Mouse (Mus musculus) intestine, embryonic 14.5 days (tissue): ENCODE data around the gene Slc7a15. TPM values are rescaled to one million over a fixed set of nuclear protein-coding genes. Genes with fewer than 3 reads are reported as not detected.
A peak's percentile ranks its signal among the peaks of the same experiment; 100 is the strongest.

Source experiments
- ATAC-seq: fragments of 200-750 bp; cut with Nextera tagmentation; replicated peaks from 2 replicates; pipeline ENCODE4 v1.8.0; 2017; ENCODE audit warnings: low read depth, moderate number of reproducible peaks, moderate TSS enrichment, moderate library complexity; ENCODE audit not compliant: low FRiP score, low TSS enrichment
- DNase-seq: peaks from one replicate; pipeline ENCODE4 v3.0.0-alpha.2; 2018; ENCODE audit warnings: low spot score
- H3K27ac ChIP-seq: fragments of 300-500 bp; sonication (generic); 2 replicates; pipeline ENCODE4 v1.5.1; 2014; ENCODE audit warnings: low read depth, mild to moderate bottlenecking, control low read depth
- H3K27me3 ChIP-seq: fragments of 300-500 bp; sonication (generic); replicated peaks from 2 replicates; pipeline ENCODE4 v1.6.1; 2014; ENCODE audit warnings: low read length, control low read depth; ENCODE audit not compliant: control insufficient read depth, insufficient read depth
- H3K36me3 ChIP-seq: fragments of 300-500 bp; sonication (generic); 2 replicates; pipeline ENCODE4 v1.6.1; 2014; ENCODE audit warnings: low read length, control low read depth; ENCODE audit not compliant: control insufficient read depth, insufficient read depth
- H3K4me1 ChIP-seq: fragments of 300-500 bp; sonication (generic); replicated peaks from 2 replicates; pipeline ENCODE4 v1.6.1; 2014; ENCODE audit warnings: low read length, control low read depth, mixed read lengths; ENCODE audit not compliant: control insufficient read depth, insufficient read depth
- H3K4me2 ChIP-seq: fragments of 300-500 bp; sonication (generic); 2 replicates; pipeline ENCODE4 v1.6.1; 2014; ENCODE audit warnings: low read length
- H3K4me3 ChIP-seq: fragments of 300-500 bp; sonication (generic); 2 replicates; pipeline ENCODE4 v1.5.1; 2014; ENCODE audit warnings: low read depth, low read length, control low read depth, mixed read lengths
- H3K9ac ChIP-seq: fragments of 300-500 bp; sonication (generic); 2 replicates; pipeline ENCODE4 v1.6.1; 2014; ENCODE audit warnings: mild to moderate bottlenecking, low read length
- H3K9me3 ChIP-seq: fragments of 300-500 bp; sonication (generic); 2 replicates; pipeline ENCODE4 v1.6.1; 2016; ENCODE audit warnings: low read length, control low read depth; ENCODE audit not compliant: control insufficient read depth
- WGBS: fragments of 180-500 bp; shearing (Covaris S2); extraction: QIAGEN DNeasy Blood & Tissue Kit; methylation state at CpG from one replicate; pipeline ENCODE4 v1.1.7; 2014; 5-methylcytosine and 5-hydroxymethylcytosine counted together
- polyA plus RNA-seq: library from polyadenylated mRNA; unstranded; fragments of >200 nt; fragmentation: Nextera tagmentation; extraction: Ambion mirVana; gene quantifications from 2 replicates; pipeline ENCODE4 v1.2.1, GENCODE M21; 2014

The Slc7a15 gene
- polyA plus RNA-seq, 1 experiment from 2014 or later = not detected

DNA sequence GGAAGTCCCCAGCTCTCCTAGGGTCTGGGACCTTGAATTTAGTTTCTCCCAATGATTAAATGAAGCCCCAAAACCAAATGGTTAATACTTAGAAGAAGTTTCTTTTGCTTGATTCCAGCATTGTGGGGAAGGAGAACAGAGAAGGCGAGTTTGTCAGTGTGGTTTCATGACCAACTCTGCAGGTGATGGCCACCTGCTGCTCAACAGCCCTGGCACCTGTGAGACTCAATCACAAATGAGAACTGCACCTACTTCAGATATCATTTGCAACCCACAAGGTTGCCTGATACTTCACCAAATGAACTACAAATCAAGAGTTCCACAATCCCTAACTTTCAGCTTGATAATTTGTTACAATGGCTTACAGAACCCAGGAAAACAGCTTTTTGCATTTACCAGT lies 71.7 kb downstream of the Slc7a15 start:
- no peak overlapping the region for H3K4me3 ChIP-seq
- WGBS = 71% methylated on average over 1 of the region's 1 CpGs
- H3K27me3 ChIP-seq = no peaks in the 10 kb centered on the region
- no peak overlapping the region for H3K4me2 ChIP-seq
- no peaks in the 10 kb centered on the region for H3K9me3 ChIP-seq
- no peak overlapping the region for H3K27ac ChIP-seq
- DNase-seq (no peak), ATAC-seq (no peak)
- H3K36me3 ChIP-seq = no peaks in the 10 kb centered on the region
- H3K4me1 ChIP-seq = no peaks in the 10 kb centered on the region
- no peak overlapping the region for H3K9ac ChIP-seq

DNA sequence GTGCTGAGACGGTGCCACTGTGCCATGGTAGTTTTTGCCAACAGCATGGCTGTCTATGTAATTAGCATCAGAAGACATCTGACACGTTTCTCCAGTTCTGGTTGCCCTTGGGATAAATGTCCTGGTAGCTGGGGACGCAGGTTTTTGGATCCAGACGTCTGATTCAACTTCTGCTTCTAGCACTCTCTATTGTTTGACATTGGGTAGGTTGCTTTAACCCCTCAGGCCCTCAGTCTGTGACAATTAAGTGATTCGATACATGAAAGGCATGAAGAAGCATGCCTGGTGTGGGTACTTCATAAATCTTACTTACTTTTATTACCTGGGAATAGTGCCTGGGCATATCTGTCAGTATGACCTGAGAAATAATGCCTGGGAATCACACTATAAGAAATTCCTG lies 74.8 kb downstream of the Slc7a15 start:
- H3K4me3 ChIP-seq = no peak overlapping the region
- peaks cover 9% of the 10 kb centered on the region; the same call in 1 of the 2 replicates for H3K4me1 ChIP-seq
- no peak overlapping the region for H3K4me2 ChIP-seq
- H3K9ac ChIP-seq = no peak overlapping the region
- no peaks in the 10 kb centered on the region for H3K9me3 ChIP-seq
- no peaks in the 10 kb centered on the region for H3K36me3 ChIP-seq
- H3K27ac ChIP-seq = no peak overlapping the region
- no peak for DNase-seq
- 70% methylated on average over 5 of the region's 5 CpGs for WGBS
- ATAC-seq = no peak
- no peaks in the 10 kb centered on the region for H3K27me3 ChIP-seq

DNA sequence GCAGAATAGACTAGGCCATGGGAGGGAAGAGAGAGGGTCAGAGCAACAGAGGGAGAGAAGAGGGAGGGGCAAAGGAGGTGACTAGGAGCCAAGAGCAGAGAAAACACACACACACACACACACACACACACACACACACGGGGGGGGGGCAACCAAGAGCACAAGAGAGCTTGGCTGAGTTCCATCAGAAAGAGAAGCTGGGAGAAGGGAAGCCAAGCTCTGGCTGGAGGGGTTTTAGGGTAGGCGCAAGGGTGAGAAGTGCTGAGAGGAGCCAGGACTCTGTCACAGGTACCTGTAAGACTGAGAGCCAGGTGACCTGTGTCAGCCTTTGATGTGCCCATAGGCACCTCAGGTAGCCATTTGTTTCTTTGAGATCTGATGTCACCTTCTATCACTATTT lies 76.2 kb downstream of the Slc7a15 start:
- no peaks in the 10 kb centered on the region for H3K36me3 ChIP-seq

DNA sequence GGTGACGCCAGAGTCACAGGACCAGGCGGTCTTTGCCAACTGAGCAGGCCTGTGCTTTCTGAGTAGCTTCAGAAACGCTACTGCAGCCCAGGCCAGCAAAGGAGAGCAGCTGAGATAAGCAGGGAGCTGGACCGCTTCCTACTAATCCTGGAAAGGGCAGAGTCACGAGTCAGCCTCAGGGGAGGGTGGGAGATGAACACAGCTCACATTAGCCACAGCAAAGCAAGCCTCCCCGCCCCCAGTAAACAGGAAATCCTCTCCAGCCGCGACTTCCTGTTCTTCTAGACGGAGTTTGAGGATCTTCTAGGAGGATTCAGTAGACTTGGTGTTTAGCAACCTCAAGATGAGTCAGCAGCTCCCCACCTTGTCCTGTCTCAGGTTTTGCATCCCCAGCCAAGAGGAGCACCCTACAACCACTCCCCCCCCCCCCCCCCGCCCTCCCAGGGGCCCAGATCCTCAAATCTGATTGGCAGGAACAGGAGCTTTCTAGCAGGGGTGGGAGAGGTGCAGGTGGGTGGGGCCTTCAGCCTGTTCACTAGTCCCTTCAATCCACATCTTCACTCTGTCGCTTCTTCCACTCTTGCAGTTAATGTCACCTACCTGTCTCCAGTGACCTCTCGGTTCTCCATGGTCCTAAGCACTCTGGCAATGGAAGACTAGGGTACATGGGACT lies 77.4 kb downstream of the Slc7a15 start:
- Histone ChIP-seq H3K4me1 (peaks cover 9% of the 10 kb centered on the region; the same call in 1 of the 2 replicates), H3K4me2 (no peak overlapping the region), H3K36me3 (no peaks in the 10 kb centered on the region), H3K9me3 (no peaks in the 10 kb centered on the region), H3K4me3 (no peak overlapping the region), H3K27ac (no peak overlapping the region), H3K27me3 (no peaks in the 10 kb centered on the region), H3K9ac (no peak overlapping the region)
- peak; percentile 65; the same call in 1 of the 2 replicates for ATAC-seq
- DNase-seq = peak; percentile 64
- WGBS = 44% methylated on average over 12 of the region's 12 CpGs

More for the DNA sequence above, 76.2 kb downstream of the Slc7a15 start:
- no peak for ATAC-seq
- no peak overlapping the region for H3K27ac ChIP-seq
- peaks cover 9% of the 10 kb centered on the region; the same call in 1 of the 2 replicates for H3K4me1 ChIP-seq
- no peak for DNase-seq
- 58% methylated on average over 2 of the region's 2 CpGs for WGBS
- no peak overlapping the region for H3K9ac ChIP-seq
- no peaks in the 10 kb centered on the region for H3K27me3 ChIP-seq
- H3K9me3 ChIP-seq = no peaks in the 10 kb centered on the region
- H3K4me2 ChIP-seq = no peak overlapping the region
- no peak overlapping the region for H3K4me3 ChIP-seq

DNA sequence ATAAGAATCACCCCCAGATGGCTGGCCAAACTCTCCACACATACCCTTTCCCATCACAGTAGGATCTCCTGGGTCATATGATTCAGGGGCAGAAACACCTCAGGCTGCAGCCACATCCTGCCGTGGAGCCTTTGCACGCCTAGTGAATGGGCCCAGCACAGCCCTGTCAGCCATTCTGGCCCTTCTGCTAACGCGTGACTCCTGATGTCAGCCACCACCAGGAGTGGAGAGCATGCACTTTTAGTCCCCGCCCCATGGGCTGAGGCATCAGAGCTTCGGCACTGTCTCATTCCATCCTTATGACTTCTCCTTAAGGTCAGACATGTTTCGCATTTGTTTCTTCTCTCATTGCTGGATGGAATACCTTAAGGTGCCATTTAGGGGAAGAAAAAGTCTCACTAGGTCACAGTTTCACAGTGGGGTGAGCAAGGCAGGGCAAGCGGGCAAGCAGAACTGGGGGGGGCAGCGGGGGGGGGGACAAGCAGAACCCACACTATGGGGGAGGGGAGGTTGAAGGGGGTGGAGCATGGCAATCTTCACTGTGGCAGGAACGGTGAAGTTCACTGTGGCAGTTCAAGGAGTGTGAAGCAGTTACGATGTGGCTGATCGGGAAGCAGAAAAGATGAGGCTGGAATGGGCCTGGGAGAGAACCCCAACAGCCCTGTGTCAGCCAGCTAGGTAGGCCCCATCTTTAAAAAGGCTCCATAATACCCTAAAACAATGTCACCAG lies 79.3 kb downstream of the Slc7a15 start:
- H3K9ac ChIP-seq = no peak overlapping the region
- H3K27ac ChIP-seq = no peak overlapping the region
- H3K27me3 ChIP-seq = no peaks in the 10 kb centered on the region
- no peaks in the 10 kb centered on the region for H3K36me3 ChIP-seq
- WGBS = 53% methylated on average over 12 of the region's 12 CpGs
- no peaks in the 10 kb centered on the region for H3K9me3 ChIP-seq
- no peak overlapping the region for H3K4me3 ChIP-seq
- DNase-seq = no peak
- peaks cover 9% of the 10 kb centered on the region; the same call in 1 of the 2 replicates for H3K4me1 ChIP-seq
- no peak for ATAC-seq
- H3K4me2 ChIP-seq = no peak overlapping the region

DNA sequence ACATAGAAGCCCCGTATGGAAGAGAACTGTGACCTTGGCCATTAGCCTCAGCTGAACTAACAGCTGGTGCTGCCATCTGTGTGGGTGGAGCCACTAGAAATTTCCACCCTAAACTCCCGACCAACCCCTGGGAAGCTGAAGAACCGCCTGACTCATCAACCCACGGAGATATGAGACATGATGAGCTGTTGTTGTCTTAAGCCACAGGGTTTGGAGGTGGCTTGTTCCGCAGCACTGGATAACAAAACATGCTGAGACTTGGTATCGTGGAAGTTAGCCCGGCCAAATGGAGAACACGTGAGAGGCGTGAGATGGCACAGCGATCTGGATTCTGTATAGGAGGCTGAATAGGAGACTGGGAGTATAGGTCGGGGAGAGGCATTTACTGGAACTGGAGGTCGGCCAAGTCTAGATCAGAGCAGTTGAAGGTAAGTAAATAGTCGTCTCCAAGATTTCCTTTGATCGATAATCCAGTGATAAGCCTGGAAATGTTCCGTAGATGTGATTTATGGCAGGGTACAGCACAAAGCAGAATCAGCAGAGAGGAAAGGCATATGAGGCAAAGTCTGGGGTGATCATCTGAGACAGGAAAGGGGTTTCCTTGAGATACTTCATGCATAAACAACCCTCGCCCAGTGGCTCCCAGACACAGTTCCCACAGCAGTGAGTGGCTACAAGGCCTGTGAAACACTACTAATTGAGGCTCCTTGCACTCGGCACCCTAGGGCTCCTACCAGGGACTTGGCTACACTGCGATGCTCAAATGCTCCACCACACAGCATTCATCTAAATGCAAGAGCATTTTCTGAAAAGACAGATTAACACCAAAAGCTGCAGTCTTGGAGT lies 87.6 kb downstream of the Slc7a15 start:
- ATAC-seq (peak; percentile 80), DNase-seq (peak; percentile 56)
- Histone ChIP-seq H3K4me2 (0 out of 2 replicates have a peak overlapping the region, but pooled peaks have one; percentile 6), H3K27ac (no peak overlapping the region), H3K9me3 (no peaks in the 10 kb centered on the region), H3K9ac (no peak overlapping the region), H3K36me3 (no peaks in the 10 kb centered on the region), H3K4me1 (0 out of 2 replicates have a peak, but pooled peaks cover 3% of the 10 kb centered on the region), H3K27me3 (no peaks in the 10 kb centered on the region), H3K4me3 (no peak overlapping the region)
- 58% methylated on average over 18 of the region's 18 CpGs for WGBS

DNA sequence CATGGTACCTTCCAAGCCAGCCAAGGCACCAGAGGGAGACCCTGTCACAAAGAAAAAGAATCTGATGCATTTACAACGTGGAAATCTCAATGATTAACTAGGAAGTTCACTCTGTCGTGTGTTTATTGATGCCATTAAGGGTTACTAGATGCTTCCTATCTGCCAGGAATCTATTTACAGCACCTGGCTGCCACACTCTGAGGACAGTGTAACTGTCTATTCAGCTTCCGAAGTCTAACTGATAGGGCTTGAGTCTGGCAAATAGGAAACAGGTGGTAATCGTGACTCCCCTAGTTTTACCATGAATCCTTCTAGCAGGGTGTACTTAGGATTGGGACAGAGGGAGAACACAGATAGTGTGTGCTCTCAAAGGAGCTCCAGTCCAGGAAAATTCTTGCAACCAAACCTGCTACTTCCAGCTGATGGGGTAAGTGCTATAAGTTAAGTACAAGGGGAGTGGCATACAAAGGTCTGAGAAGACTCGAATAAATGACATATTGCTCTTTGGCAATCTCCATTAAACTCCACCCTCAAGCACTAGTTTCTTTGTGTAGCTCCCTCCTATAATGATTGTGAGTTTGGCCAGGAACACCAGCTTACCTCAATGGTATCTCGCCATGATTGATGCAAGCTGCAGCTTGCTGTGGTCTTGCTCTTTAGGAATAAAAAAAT lies 88.4 kb downstream of the Slc7a15 start:
- Histone ChIP-seq H3K27ac (no peak overlapping the region), H3K4me1 (0 out of 2 replicates have a peak, but pooled peaks cover 3% of the 10 kb centered on the region), H3K9me3 (no peaks in the 10 kb centered on the region), H3K4me3 (no peak overlapping the region), H3K9ac (no peak overlapping the region), H3K4me2 (0 out of 2 replicates have a peak overlapping the region, but pooled peaks have one; percentile 6), H3K36me3 (no peaks in the 10 kb centered on the region), H3K27me3 (no peaks in the 10 kb centered on the region)
- 51% methylated on average over 6 of the region's 6 CpGs for WGBS
- ATAC-seq = peak; percentile 58
- DNase-seq = no peak

DNA sequence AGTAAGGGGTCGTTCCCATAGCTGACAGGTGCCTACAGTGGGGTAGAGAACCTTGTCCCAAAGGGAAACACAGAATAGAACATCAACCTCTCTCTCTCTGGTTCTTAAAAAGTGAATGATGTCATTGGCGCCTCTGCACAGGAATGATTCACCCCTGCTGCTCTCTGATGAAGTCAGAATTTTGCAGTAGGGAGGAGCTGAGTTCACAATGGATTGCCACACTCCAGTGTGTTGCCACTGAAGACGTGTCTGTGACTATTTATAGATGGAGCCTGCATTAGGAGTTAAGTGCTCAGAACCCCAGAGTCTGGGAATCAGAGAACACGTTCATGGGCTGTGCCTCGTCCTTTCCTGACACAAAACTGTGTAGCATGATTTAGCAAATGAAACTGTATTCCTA lies 89.2 kb downstream of the Slc7a15 start:
- Histone ChIP-seq H3K4me3 (no peak overlapping the region), H3K4me1 (0 out of 2 replicates have a peak, but pooled peaks cover 3% of the 10 kb centered on the region), H3K36me3 (no peaks in the 10 kb centered on the region), H3K4me2 (no peak overlapping the region), H3K27ac (no peak overlapping the region), H3K27me3 (no peaks in the 10 kb centered on the region), H3K9me3 (no peaks in the 10 kb centered on the region), H3K9ac (no peak overlapping the region)
- ATAC-seq (no peak), DNase-seq (no peak)
- WGBS = 51% methylated on average over 5 of the region's 5 CpGs
